In genomic region chr2:29620301-29620827, GRCm38 (mm10) we compare ENCODE assay signal across 8 mouse cellular contexts. TPM values are rescaled to one million over a fixed set of nuclear protein-coding genes. Genes with fewer than 3 reads are reported as not detected.
DNase-seq lines count a peak whose midpoint lies in the region; ATAC-seq lines count a peak whose summit lies in the region.

No protein-coding gene starts in this region.

- DNase-seq in heart, adult 11 months: peak; percentile 94
- DNase-seq in heart, adult 8-10 months (ENCODE audit: low spot score): no peak
- peak; percentile 72 for DNase-seq in A20 (ENCODE audit: low read depth, low spot score)
- peak; percentile 35 for DNase-seq in c-Kit-negative CD71-positive TER-119-positive erythroid progenitor cells, embryonic 14.5 days (ENCODE audit: low read depth, low spot score)
- no peak for DNase-seq in ovary, postnatal 36 days (ENCODE audit: low spot score)
- no peak for DNase-seq in right cerebral cortex, postnatal 14 days

- ATAC-seq in hindbrain, embryonic 13.5 days (ENCODE audit: low FRiP score): peak; percentile 31; the same call in 1 of the 2 replicates
- ATAC-seq in midbrain, embryonic 12.5 days (ENCODE audit: low FRiP score, low read depth): no peak; the same call in 1 of the 2 replicates

- no peaks in the 10 kb centered on the region for H3K27me3 ChIP-seq in hindbrain, embryonic 13.5 days
- H3K27me3 ChIP-seq in midbrain, embryonic 12.5 days: no peaks in the 10 kb centered on the region

- H3K4me1 ChIP-seq in hindbrain, embryonic 13.5 days (replicated peaks): peaks cover 47% of the 10 kb centered on the region
- peaks cover 34% of the 10 kb centered on the region for H3K4me1 ChIP-seq in midbrain, embryonic 12.5 days

- peak overlapping the region; percentile 92 for H3K27ac ChIP-seq in hindbrain, embryonic 13.5 days
- peak overlapping the region; percentile 95 for H3K27ac ChIP-seq in midbrain, embryonic 12.5 days (replicated peaks)

- peak overlapping the region; percentile 92 for H3K9ac ChIP-seq in hindbrain, embryonic 13.5 days
- peak overlapping the region; percentile 89 for H3K9ac ChIP-seq in midbrain, embryonic 12.5 days (replicated peaks)

- 1% methylated on average over 15 of the region's 15 CpGs for WGBS in hindbrain, embryonic 13.5 days
- under 1% methylated on average over 15 of the region's 15 CpGs for WGBS in midbrain, embryonic 12.5 days

- H3K4me3 ChIP-seq in hindbrain, embryonic 13.5 days: peak overlapping the region; percentile 79
- peak overlapping the region; percentile 83 for H3K4me3 ChIP-seq in midbrain, embryonic 12.5 days

- H3K4me2 ChIP-seq in hindbrain, embryonic 13.5 days: peak overlapping the region; percentile 83
- peak overlapping the region; percentile 92 for H3K4me2 ChIP-seq in midbrain, embryonic 12.5 days (replicated peaks)

- H3K9me3 ChIP-seq in hindbrain, embryonic 13.5 days: no peaks in the 10 kb centered on the region
- H3K9me3 ChIP-seq in midbrain, embryonic 12.5 days: no peaks in the 10 kb centered on the region

- H3K36me3 ChIP-seq in hindbrain, embryonic 13.5 days: no peaks in the 10 kb centered on the region
- H3K36me3 ChIP-seq in midbrain, embryonic 12.5 days: 0 out of 2 replicates have a peak, but pooled peaks cover 6% of the 10 kb centered on the region

RNA-seq across cellular contexts. Expression of gene Rapgef1, which starts 0.8 kb away (rescaled TPM):
- total RNA-seq in heart, adult 8-10 months (2022): 100 to 1,000 TPM in 3 of 4 experiments, 10 to 100 TPM in 1; 98.1 to 113 (median 107) TPM
- 14.3 and 16.1 TPM in 2 replicates for polyA plus RNA-seq in hindbrain, embryonic 13.5 days (2015; fragmentation: Nextera tagmentation; extraction: Ambion mirVana)
- 22.5 and 24.1 TPM in 2 replicates for polyA plus RNA-seq in midbrain, embryonic 12.5 days (2016; fragmentation: Nextera tagmentation; extraction: Ambion mirVana)

Comparison
In these comparisons a context has a peak if more than half of its experiments do, and no peak if none do; other contexts are left out.
1. DNase-seq: peak in heart, adult 11 months (single experiment), A20 (single experiment) and c-Kit-negative CD71-positive TER-119-positive erythroid progenitor cells, embryonic 14.5 days (single experiment); none in heart, adult 8-10 months (single experiment), ovary, postnatal 36 days (single experiment) and right cerebral cortex, postnatal 14 days (single experiment).